Mouse (Mus musculus) erythroblast, embryonic 14.5 days (primary cell): Measurements from ENCODE around the gene Rabgap1l.

Experiments used
- GATA1 ChIP-seq: IDR thresholded peaks from 2 replicates; pipeline ENCODE4 v1.6.1; 2012; ENCODE audit warnings: low read length, inconsistent platforms, mixed read lengths
- TAL1 ChIP-seq: IDR thresholded peaks from 3 replicates; pipeline ENCODE4 v1.6.1; 2012; ENCODE audit warnings: low read length, inconsistent platforms, mixed read lengths

GRCm38 (mm10) chr1:160710539-160710938 is 82.5 kb downstream of the Rabgap1l start:
- TF ChIP-seq GATA1 (no peak), TAL1 (no peak)
